ENCODE assay signal across 9 mouse cellular contexts in genomic region chr2:74701949-74702819, GRCm38 (mm10). TPM values are rescaled to one million over a fixed set of nuclear protein-coding genes. Genes with fewer than 3 reads are reported as not detected.
DNase-seq lines count a peak whose midpoint lies in the region; ATAC-seq lines count a peak whose summit lies in the region.
"Had no signal": no experiment of that assay in that cellular context is flagged by ENCODE, and none has a peak within 500 bp of the region (broad histone marks: within the 10 kb centered on the region; RNA-seq: fewer than 3 reads in every experiment).

No protein-coding gene starts in this region.

- ATAC-seq in hindbrain, embryonic 12.5 days (ENCODE audit: low FRiP score): no peak

- H3K4me3 ChIP-seq in hindbrain, embryonic 10.5 days: no peak overlapping the region
- no peak overlapping the region for H3K4me3 ChIP-seq in hindbrain, embryonic 12.5 days

- no peaks in the 10 kb centered on the region for H3K36me3 ChIP-seq in hindbrain, embryonic 10.5 days
- no peaks in the 10 kb centered on the region for H3K36me3 ChIP-seq in hindbrain, embryonic 12.5 days

- no peak overlapping the region for H3K9ac ChIP-seq in hindbrain, embryonic 12.5 days

- no peak overlapping the region for H3K4me2 ChIP-seq in hindbrain, embryonic 12.5 days (replicated peaks)

- H3K9me3 ChIP-seq in hindbrain, embryonic 10.5 days: no peaks in the 10 kb centered on the region
- H3K9me3 ChIP-seq in hindbrain, embryonic 12.5 days (replicated peaks): no peaks in the 10 kb centered on the region

- peaks cover 100% of the 10 kb centered on the region for H3K27me3 ChIP-seq in hindbrain, embryonic 10.5 days (ENCODE audit: insufficient read depth, poor library complexity, severe bottlenecking)
- peaks cover 89% of the 10 kb centered on the region for H3K27me3 ChIP-seq in hindbrain, embryonic 12.5 days

- H3K4me1 ChIP-seq in hindbrain, embryonic 10.5 days (replicated peaks): peaks cover 32% of the 10 kb centered on the region
- H3K4me1 ChIP-seq in hindbrain, embryonic 12.5 days: peaks cover 21% of the 10 kb centered on the region

- intact Hi-C loops in left cerebral cortex, postnatal 10 days (cut with DNase I): loop anchor here (2.0 to 10.0 kb wide), 4 partner anchors 435 to 887 kb away; no protein-coding TSS in a partner anchor

- peak; percentile 75 for DNase-seq in hindbrain, embryonic 10.5 days (ENCODE audit: low spot score)
- peak; percentile 60 for DNase-seq in ES-CJ7 (ENCODE audit: low read depth, low spot score)
- DNase-seq in cerebellum, adult 8-10 months: peak; percentile 56
- peak; percentile 87 for DNase-seq in heart, postnatal 4 days
- DNase-seq in left cerebral cortex, postnatal 10 days (ENCODE audit: extremely low spot score in 1 of 2, low spot score in 2 of 2): peak; percentile 69 to 75
- DNase-seq in natural killer cell, adult 2 months (ENCODE audit: low spot score in 2 of 2): peak; percentile 42 to 56
- DNase-seq in thymus, postnatal 10 days (ENCODE audit: low spot score in 2 of 2): peak; percentile 20 to 73

- 13% methylated on average over 17 of the region's 17 CpGs for WGBS in hindbrain, embryonic 10.5 days
- 11% methylated on average over 17 of the region's 17 CpGs for WGBS in hindbrain, embryonic 12.5 days

- no peak overlapping the region for H3K27ac ChIP-seq in hindbrain, embryonic 10.5 days
- no peak overlapping the region for H3K27ac ChIP-seq in hindbrain, embryonic 12.5 days

RNA-seq across cellular contexts. Expression of gene Hoxd8, which starts 2.2 kb away (rescaled TPM):
- not detected in 2 replicates for polyA plus RNA-seq in hindbrain, embryonic 10.5 days (2016; fragmentation: Nextera tagmentation; extraction: Ambion mirVana)
- polyA plus RNA-seq in hindbrain, embryonic 12.5 days (2016; fragmentation: Nextera tagmentation; extraction: Ambion mirVana): 0.14 and 0.46 TPM in 2 replicates
- 1 to 10 TPM; 1.2 to 1.9 TPM for total RNA-seq in heart, postnatal 4 days (2021)
- not detected for total RNA-seq in left cerebral cortex, postnatal 10 days (2021)
- total RNA-seq: neutrophil, adult 5-6 weeks had no signal

RNA-seq across cellular contexts. Expression of gene Hoxd9, which starts 4.7 kb away (rescaled TPM):
- polyA plus RNA-seq in hindbrain, embryonic 10.5 days (2016; fragmentation: Nextera tagmentation; extraction: Ambion mirVana): not detected in 2 replicates
- polyA plus RNA-seq in hindbrain, embryonic 12.5 days (2016; fragmentation: Nextera tagmentation; extraction: Ambion mirVana): 0.10 TPM in 1 of 2 replicates, not detected in the other
- total RNA-seq in heart, postnatal 4 days (2021): under 1 TPM; 0.12 to 0.27 TPM
- not detected for total RNA-seq in left cerebral cortex, postnatal 10 days (2021)
- total RNA-seq: neutrophil, adult 5-6 weeks had no signal

RNA-seq across cellular contexts. Expression of gene Hoxd3, which starts 9.5 kb away (rescaled TPM):
- polyA plus RNA-seq in hindbrain, embryonic 10.5 days (2016; fragmentation: Nextera tagmentation; extraction: Ambion mirVana): 15.5 and 55.9 TPM in 2 replicates
- polyA plus RNA-seq in hindbrain, embryonic 12.5 days (2016; fragmentation: Nextera tagmentation; extraction: Ambion mirVana): 69.6 and 83.5 TPM in 2 replicates
- total RNA-seq in heart, postnatal 4 days (2021): under 1 TPM in 1 of 2 experiments, not detected in 1; 0.11 TPM
- total RNA-seq in left cerebral cortex, postnatal 10 days (2021): not detected
- total RNA-seq: neutrophil, adult 5-6 weeks had no signal

RNA-seq across cellular contexts. Expression of gene Hoxd4, which starts 9.5 kb away (rescaled TPM):
- polyA plus RNA-seq in hindbrain, embryonic 10.5 days (2016; fragmentation: Nextera tagmentation; extraction: Ambion mirVana): 0.14 and 2.6 TPM in 2 replicates
- polyA plus RNA-seq in hindbrain, embryonic 12.5 days (2016; fragmentation: Nextera tagmentation; extraction: Ambion mirVana): 3.6 and 4.6 TPM in 2 replicates
- under 1 TPM; 0.45 TPM for total RNA-seq in heart, postnatal 4 days (2021)
- total RNA-seq in left cerebral cortex, postnatal 10 days (2021): not detected
- total RNA-seq: neutrophil, adult 5-6 weeks had no signal

RNA-seq across cellular contexts. Expression of gene Hoxd10, which starts 10.5 kb away (rescaled TPM):
- not detected in 2 replicates for polyA plus RNA-seq in hindbrain, embryonic 10.5 days (2016; fragmentation: Nextera tagmentation; extraction: Ambion mirVana)
- not detected in 2 replicates for polyA plus RNA-seq in hindbrain, embryonic 12.5 days (2016; fragmentation: Nextera tagmentation; extraction: Ambion mirVana)
- total RNA-seq in heart, postnatal 4 days (2021): not detected
- not detected for total RNA-seq in left cerebral cortex, postnatal 10 days (2021)
- total RNA-seq: neutrophil, adult 5-6 weeks had no signal
